Mouse (Mus musculus) intestine, embryonic 15.5 days (tissue): Measurements from ENCODE around the gene Tcf12. TPM values are rescaled to one million over a fixed set of nuclear protein-coding genes. Genes with fewer than 3 reads are reported as not detected.

Source experiments
- ATAC-seq: fragments of 200-750 bp; cut with Nextera tagmentation; 2 replicates; pipeline ENCODE4 v1.8.0; 2017; ENCODE audit warnings: moderate TSS enrichment, moderate library complexity
- H3K27ac ChIP-seq: fragments of 300-500 bp; sonication (generic); 2 replicates; pipeline ENCODE4 v1.5.1; 2015; ENCODE audit warnings: mild to moderate bottlenecking, inconsistent platforms
- H3K27me3 ChIP-seq: fragments of 300-500 bp; sonication (generic); replicated peaks from 2 replicates; pipeline ENCODE4 v1.6.1; 2015; ENCODE audit warnings: inconsistent platforms
- H3K36me3 ChIP-seq: fragments of 300-500 bp; sonication (generic); 2 replicates; pipeline ENCODE4 v1.6.1; 2015; ENCODE audit warnings: inconsistent platforms
- H3K4me1 ChIP-seq: fragments of 300-500 bp; sonication (generic); replicated peaks from 2 replicates; pipeline ENCODE4 v1.6.1; 2015; ENCODE audit warnings: inconsistent platforms
- H3K4me2 ChIP-seq: fragments of 300-500 bp; sonication (generic); replicated peaks from 2 replicates; pipeline ENCODE4 v1.6.1; 2015; ENCODE audit warnings: mild to moderate bottlenecking, inconsistent platforms
- H3K4me3 ChIP-seq: fragments of 300-500 bp; sonication (generic); replicated peaks from 2 replicates; pipeline ENCODE4 v1.5.1; 2015; ENCODE audit warnings: inconsistent platforms
- H3K9ac ChIP-seq: fragments of 300-500 bp; sonication (generic); 2 replicates; pipeline ENCODE4 v1.6.1; 2015; ENCODE audit warnings: inconsistent platforms
- H3K9me3 ChIP-seq: fragments of 300-500 bp; sonication (generic); 2 replicates; pipeline ENCODE4 v1.6.1; 2016; ENCODE audit warnings: inconsistent platforms
- WGBS: fragments of 180-500 bp; shearing (Covaris S2); methylation state at CpG from one replicate; pipeline ENCODE4 v1.1.7; 2015; 5-methylcytosine and 5-hydroxymethylcytosine counted together
- polyA plus RNA-seq: library from polyadenylated mRNA; unstranded; fragments of >200 nt; fragmentation: Nextera tagmentation; extraction: Ambion mirVana; gene quantifications from 2 replicates; pipeline ENCODE4 v1.2.1, GENCODE M21; 2015

Tcf12 gene
- polyA plus RNA-seq, 1 experiment from 2014 or later, result 35.2 TPM

DNA sequence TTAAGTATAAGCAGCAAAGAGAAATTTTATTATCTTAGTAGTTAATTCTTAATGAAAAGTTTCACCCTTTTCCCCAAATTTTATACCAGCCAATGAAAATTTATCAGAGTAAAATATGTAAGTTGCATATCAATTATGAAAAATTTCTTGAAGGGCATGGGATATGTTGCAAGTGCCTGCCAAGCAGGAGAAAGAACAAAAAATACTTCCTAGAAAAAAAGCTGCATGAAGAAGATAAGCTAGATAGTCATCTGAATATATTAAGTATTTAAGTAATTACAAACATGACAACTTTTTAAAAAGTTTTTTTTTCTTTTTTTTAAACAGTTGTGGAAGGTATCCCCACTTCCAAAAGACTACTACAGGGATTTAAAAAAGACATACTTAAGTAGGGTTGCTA lies 179.7 kb downstream of the Tcf12 start:
- Histone ChIP-seq H3K36me3 (no peaks in the 10 kb centered on the region), H3K9me3 (no peaks in the 10 kb centered on the region), H3K9ac (no peak overlapping the region), H3K4me2 (no peak overlapping the region), H3K4me3 (no peak overlapping the region), H3K27me3 (no peaks in the 10 kb centered on the region), H3K27ac (no peak overlapping the region), H3K4me1 (no peaks in the 10 kb centered on the region)
- no peak for ATAC-seq

DNA sequence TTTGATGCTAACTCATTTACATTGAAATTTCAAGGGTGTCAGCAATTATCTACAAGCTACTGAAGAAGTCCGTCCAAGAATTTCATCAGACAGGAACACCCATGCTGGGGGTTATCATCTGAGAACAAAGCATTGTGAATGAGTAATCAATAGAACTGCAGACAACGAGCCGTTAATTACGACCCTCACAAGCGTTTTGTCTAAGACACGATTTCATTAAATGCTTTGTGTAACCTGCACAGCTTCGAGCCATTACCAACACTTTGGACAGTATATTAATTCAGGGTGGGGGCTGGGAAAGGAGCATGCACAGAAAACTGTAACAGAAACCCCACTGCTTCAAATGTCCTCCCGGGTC lies 180.3 kb downstream of the Tcf12 start:
- no peak overlapping the region for H3K9ac ChIP-seq
- no peaks in the 10 kb centered on the region for H3K9me3 ChIP-seq
- H3K4me1 ChIP-seq, result no peaks in the 10 kb centered on the region
- H3K27ac ChIP-seq, result no peak overlapping the region
- no peak for ATAC-seq
- no peaks in the 10 kb centered on the region for H3K36me3 ChIP-seq
- H3K4me3 ChIP-seq, result no peak overlapping the region
- H3K27me3 ChIP-seq, result no peaks in the 10 kb centered on the region
- H3K4me2 ChIP-seq, result no peak overlapping the region
- WGBS, result 79% methylated on average over 8 of the region's 8 CpGs

DNA sequence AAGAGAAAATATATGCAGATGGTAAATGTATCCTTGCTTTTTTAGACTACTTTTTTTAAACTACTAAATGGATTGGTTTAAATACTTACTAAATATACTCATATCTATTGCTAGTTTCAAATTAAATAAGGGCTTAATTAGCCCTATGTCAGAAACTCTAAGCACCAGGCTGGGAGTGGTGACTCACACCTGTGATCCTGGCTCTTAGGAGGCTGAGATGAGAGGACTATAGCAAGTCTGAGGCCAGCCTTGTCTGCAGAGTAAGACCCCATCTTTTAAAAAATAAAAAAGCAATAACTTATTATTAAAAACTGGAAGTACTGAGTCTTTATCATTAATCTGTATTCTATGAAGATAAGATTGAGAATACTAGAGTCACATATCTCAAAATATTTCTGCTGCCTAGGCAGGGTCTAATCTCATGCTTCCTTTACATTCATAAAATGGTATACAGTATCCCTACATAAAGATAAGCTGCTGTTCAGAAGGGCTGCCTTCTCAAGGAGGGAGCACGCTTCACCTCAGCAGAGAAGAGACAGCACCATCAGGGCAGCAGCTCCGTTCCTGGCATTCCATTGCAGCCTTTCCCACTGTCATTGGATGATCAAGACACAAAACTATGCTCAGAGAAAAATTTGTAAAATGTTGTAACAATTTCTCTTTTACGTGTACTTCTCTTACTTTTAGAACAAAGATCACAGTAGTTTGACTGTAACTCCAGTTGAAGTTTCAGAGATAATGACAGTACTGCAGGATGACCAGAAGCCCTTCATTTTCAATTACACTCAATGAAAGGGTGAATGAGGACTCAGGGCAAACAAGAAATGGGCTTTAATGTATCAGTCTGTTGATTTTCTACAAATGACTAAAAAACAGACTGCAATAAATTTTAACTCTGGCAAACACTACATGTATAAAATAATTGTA lies 181.0 kb downstream of the Tcf12 start:
- no peak overlapping the region for H3K9ac ChIP-seq
- H3K27ac ChIP-seq, result no peak overlapping the region
- no peaks in the 10 kb centered on the region for H3K36me3 ChIP-seq
- no peak overlapping the region for H3K4me3 ChIP-seq
- no peak overlapping the region for H3K4me2 ChIP-seq
- H3K4me1 ChIP-seq, result no peaks in the 10 kb centered on the region
- WGBS, result 78% methylated on average over 3 of the region's 3 CpGs
- H3K9me3 ChIP-seq, result no peaks in the 10 kb centered on the region
- ATAC-seq, result no peak
- H3K27me3 ChIP-seq, result no peaks in the 10 kb centered on the region

DNA sequence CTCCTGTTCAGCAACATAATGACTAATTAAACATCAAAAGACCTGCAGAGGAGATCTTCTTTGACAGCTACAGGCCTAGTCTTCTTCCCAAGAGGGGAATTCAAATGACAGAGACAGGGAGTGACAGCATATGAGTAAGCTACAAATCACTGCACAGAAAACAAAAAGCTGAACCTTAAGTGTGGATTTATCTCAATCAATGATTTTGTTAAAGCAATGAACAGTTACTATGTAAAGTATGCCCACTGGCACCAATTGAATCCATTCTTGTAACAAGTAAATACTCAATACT lies 195.1 kb downstream of the Tcf12 start:
- Histone ChIP-seq H3K4me1 (no peaks in the 10 kb centered on the region), H3K27ac (no peak overlapping the region), H3K4me3 (no peak overlapping the region), H3K9me3 (no peaks in the 10 kb centered on the region), H3K9ac (no peak overlapping the region), H3K4me2 (no peak overlapping the region), H3K36me3 (no peaks in the 10 kb centered on the region), H3K27me3 (no peaks in the 10 kb centered on the region)
- no peak for ATAC-seq

DNA sequence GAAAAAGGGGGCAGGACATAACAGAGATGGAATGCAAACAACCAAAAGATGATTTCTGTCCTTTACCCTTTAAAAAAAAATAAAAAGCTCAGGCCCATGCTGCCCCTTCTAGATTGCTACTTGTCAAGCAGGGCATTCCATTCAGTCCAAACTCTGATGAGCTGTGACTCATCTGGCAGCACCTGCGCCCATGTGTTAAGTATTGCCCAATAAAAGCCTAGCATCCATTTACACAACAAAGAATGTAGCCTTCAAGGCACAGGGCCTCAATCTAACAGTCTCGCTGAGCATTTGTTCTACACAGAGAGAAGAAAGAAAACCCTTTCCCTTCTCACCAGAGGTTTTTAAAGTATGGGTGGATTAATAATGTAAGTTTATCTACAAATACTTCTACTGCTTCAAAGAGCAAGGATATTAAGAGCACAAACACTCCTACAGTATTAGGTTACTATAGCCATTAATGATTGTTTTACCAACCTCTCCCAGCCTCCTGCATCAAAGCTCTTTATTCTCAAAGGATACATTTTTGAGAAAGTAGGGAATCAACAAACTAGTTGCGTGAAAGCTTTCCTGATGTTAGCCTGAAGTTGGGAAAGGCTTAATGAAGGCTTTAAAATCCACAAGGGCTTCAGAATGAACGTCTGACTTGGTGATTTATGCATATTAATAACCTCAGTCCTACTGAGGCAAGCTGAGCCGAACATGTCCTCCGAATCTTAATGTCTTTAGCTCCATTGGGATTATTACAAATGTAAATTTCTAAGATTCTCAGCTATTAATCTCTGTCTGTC lies 195.6 kb downstream of the Tcf12 start:
- H3K4me1 ChIP-seq, result no peaks in the 10 kb centered on the region
- H3K27ac ChIP-seq, result no peak overlapping the region
- no peak overlapping the region for H3K4me2 ChIP-seq
- no peak overlapping the region for H3K4me3 ChIP-seq
- H3K9ac ChIP-seq, result no peak overlapping the region
- ATAC-seq, result no peak
- H3K9me3 ChIP-seq, result no peaks in the 10 kb centered on the region
- no peaks in the 10 kb centered on the region for H3K36me3 ChIP-seq
- no peaks in the 10 kb centered on the region for H3K27me3 ChIP-seq
- 69% methylated on average over 6 of the region's 6 CpGs for WGBS

DNA sequence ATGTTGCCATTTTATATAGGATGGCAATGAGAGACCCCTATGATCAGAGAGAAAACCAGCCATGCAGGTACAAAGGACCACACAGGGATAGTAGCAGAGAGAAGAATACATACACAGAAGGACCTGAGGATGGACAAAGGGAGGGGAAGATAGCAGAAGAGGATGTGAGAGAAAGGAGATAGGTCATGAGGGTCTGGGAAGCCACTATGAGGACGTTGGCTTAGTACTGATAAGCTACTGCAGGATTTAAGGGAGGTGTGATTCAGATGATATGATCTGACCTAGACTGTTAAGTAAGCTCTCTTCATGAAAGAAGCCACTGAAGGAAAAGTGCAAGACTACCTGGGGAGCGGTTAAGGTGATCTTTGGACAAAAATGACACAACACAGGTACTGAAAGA lies 205.1 kb downstream of the Tcf12 start:
- Histone ChIP-seq H3K27me3 (no peaks in the 10 kb centered on the region), H3K9ac (no peak overlapping the region), H3K4me3 (no peak overlapping the region), H3K9me3 (no peaks in the 10 kb centered on the region), H3K36me3 (0 out of 2 replicates have a peak, but pooled peaks cover 8% of the 10 kb centered on the region), H3K27ac (no peak overlapping the region), H3K4me2 (no peak overlapping the region), H3K4me1 (no peaks in the 10 kb centered on the region)
- no peak for ATAC-seq
- 64% methylated on average over 2 of the region's 2 CpGs for WGBS

DNA sequence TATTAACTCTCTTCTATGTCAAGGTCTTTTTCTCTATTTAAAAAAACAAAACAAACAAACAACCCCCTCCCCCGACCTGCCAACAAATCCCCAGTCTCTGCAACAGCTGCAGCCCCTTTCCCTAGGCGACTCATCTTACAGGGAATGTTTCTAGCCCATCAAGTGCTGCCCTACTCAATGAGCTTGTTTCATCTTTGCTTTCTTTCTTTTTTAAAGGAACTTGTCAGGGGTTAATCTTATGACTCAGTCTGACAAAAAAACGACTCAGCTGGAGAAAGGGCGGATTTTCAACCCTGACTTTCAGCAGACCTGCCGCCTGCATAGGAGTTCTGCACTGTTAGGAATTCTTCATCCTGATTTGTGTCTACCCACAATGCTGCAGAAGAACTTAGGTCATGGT lies 212.8 kb downstream of the Tcf12 start:
- Histone ChIP-seq H3K4me3 (no peak overlapping the region), H3K4me2 (no peak overlapping the region), H3K27me3 (no peaks in the 10 kb centered on the region), H3K9me3 (no peaks in the 10 kb centered on the region), H3K4me1 (0 out of 2 replicates have a peak, but pooled peaks cover 5% of the 10 kb centered on the region), H3K27ac (no peak overlapping the region), H3K36me3 (no peaks in the 10 kb centered on the region), H3K9ac (no peak overlapping the region)
- ATAC-seq, result no peak
- WGBS, result 35% methylated on average over 5 of the region's 5 CpGs

DNA sequence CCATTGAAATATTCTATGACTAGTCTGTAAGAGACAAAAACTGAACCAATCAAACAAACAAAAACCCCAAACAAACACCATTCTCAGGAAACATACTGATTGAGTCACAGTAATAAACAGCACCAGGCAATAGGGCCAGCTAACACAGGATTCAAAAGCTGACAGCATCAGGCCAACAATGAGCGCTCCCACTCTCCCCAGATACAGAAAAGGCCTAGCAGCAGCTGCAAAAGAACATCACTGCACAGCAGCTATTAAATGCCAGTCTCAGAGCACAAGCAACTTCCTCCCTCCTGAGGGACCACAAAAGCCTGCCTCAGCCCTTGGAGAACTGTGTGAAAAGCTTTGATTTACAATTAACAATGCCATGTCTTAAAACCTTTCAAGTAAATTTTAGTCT lies 214.3 kb downstream of the Tcf12 start:
- no peak for ATAC-seq
- Histone ChIP-seq H3K4me3 (no peak overlapping the region), H3K27me3 (no peaks in the 10 kb centered on the region), H3K9me3 (no peaks in the 10 kb centered on the region), H3K4me2 (no peak overlapping the region), H3K9ac (no peak overlapping the region), H3K27ac (peak overlapping the region; percentile 27; the same call in 1 of the 2 replicates), H3K4me1 (0 out of 2 replicates have a peak, but pooled peaks cover 5% of the 10 kb centered on the region), H3K36me3 (no peaks in the 10 kb centered on the region)
- 70% methylated on average over 1 of the region's 1 CpGs for WGBS

DNA sequence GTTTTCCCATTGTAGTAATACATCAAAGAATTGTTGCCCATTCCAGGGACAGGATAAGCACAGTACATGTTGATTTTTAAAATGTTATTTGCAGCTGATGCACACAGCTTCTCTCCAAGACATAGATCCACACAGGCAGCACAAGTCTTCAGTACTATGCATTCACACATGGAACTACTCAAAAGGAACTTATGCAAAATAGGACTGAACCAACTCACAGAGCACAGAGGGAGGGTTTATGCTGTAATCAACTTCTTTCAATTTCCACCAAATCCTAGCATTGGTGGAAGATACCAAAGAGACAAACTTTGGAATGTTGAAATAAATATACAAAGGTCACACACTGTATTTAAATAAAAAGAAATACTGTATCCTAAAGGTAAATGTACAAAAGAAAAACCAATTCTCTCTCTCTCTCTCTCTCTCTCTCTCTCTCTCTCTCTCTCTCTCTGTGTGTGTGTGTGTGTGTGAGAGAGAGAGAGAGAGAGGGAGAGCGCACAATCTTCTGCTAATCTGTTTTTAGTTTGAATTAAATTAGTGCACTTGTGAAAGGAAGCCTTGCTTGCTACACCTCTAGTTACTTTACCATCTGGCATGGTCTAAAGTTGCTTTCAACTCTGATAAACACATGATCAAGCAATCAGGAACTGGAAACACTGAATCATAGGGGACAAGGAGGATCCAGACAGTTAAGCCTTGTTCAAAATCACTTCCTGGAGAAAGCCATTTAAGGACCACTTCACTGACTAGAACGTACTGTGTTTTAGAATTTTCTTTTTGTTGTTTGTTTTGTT lies 215.5 kb downstream of the Tcf12 start:
- Histone ChIP-seq H3K9ac (no peak overlapping the region), H3K36me3 (no peaks in the 10 kb centered on the region), H3K27ac (no peak overlapping the region), H3K4me3 (no peak overlapping the region), H3K9me3 (no peaks in the 10 kb centered on the region), H3K4me2 (no peak overlapping the region), H3K27me3 (no peaks in the 10 kb centered on the region), H3K4me1 (0 out of 2 replicates have a peak, but pooled peaks cover 5% of the 10 kb centered on the region)
- 53% methylated on average over 2 of the region's 2 CpGs for WGBS
- ATAC-seq, result peak; percentile 69

GRCm38 (mm10) chr9:71895291-71895690 lies 216.4 kb downstream of the Tcf12 start:
- H3K36me3 ChIP-seq, result no peaks in the 10 kb centered on the region
- H3K4me1 ChIP-seq, result 0 out of 2 replicates have a peak, but pooled peaks cover 5% of the 10 kb centered on the region
- H3K27me3 ChIP-seq, result no peaks in the 10 kb centered on the region
- no peak overlapping the region for H3K4me3 ChIP-seq
- no peaks in the 10 kb centered on the region for H3K9me3 ChIP-seq
- 32% methylated on average over 7 of the region's 7 CpGs for WGBS
- H3K27ac ChIP-seq, result no peak overlapping the region
- ATAC-seq, result no peak
- no peak overlapping the region for H3K9ac ChIP-seq
- no peak overlapping the region for H3K4me2 ChIP-seq

GRCm38 (mm10) chr9:71894943-71895286 lies 216.8 kb downstream of the Tcf12 start:
- no peak overlapping the region for H3K4me2 ChIP-seq
- 0 out of 2 replicates have a peak, but pooled peaks cover 5% of the 10 kb centered on the region for H3K4me1 ChIP-seq
- H3K9ac ChIP-seq, result no peak overlapping the region
- H3K4me3 ChIP-seq, result no peak overlapping the region
- no peak for ATAC-seq
- no peak overlapping the region for H3K27ac ChIP-seq
- H3K36me3 ChIP-seq, result no peaks in the 10 kb centered on the region
- WGBS, result 77% methylated on average over 7 of the region's 7 CpGs
- no peaks in the 10 kb centered on the region for H3K27me3 ChIP-seq
- H3K9me3 ChIP-seq, result no peaks in the 10 kb centered on the region

GRCm38 (mm10) chr9:71894246-71894942 lies 217.3 kb downstream of the Tcf12 start:
- Histone ChIP-seq H3K9me3 (no peaks in the 10 kb centered on the region), H3K4me1 (0 out of 2 replicates have a peak, but pooled peaks cover 5% of the 10 kb centered on the region), H3K4me3 (no peak overlapping the region), H3K27ac (no peak overlapping the region), H3K27me3 (no peaks in the 10 kb centered on the region), H3K9ac (no peak overlapping the region), H3K36me3 (no peaks in the 10 kb centered on the region), H3K4me2 (no peak overlapping the region; the same call in 1 of the 2 replicates)
- no peak for ATAC-seq
- WGBS, result 71% methylated on average over 11 of the region's 11 CpGs
